Mouse (Mus musculus) kidney, adult 9 months (tissue): ENCODE data around the gene Ppil4.

Experiments
- DNase-seq: peaks from one replicate; pipeline ENCODE4 v3.0.0; 2022

Ppil4 gene

DNA sequence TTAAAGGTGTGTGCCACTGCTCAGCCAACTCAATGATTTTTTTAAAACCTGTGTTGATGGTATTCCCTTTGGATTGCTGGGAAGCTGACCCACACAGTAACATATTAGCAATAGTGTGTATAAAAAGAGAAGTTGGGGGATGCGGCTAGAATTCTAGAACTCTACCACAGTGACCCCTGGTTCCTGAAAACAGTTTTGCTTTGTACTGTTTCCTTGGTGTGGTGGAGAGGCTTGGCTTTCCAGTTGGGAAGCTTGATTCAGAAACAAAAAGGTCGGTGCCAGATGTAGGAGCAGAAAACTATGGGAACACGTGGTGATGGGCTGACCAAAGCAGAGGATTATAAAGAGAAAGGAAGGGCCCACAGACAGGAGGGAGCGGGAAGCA lies 32.6 kb downstream of the Ppil4 start:
- DNase-seq: no peak

DNA sequence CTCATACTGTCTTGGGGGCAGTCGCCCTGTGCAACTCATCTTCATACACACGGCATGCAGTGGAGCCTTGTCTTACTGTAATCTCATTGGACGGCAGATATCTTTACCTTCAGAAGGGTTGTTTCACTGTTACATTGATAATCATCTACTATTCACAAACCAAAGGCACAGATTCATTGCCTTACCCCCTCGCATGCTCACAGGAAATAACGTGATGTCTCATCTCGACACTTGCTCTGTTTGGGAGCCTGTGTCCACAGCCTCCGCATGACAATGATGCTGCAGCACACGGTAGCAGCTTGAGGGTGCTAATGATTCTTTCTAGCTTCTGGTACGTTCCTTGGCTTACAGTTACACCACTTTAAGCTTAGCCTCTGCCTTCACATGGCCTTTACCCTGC lies 33.4 kb downstream of the Ppil4 start:
- no peak for DNase-seq

DNA sequence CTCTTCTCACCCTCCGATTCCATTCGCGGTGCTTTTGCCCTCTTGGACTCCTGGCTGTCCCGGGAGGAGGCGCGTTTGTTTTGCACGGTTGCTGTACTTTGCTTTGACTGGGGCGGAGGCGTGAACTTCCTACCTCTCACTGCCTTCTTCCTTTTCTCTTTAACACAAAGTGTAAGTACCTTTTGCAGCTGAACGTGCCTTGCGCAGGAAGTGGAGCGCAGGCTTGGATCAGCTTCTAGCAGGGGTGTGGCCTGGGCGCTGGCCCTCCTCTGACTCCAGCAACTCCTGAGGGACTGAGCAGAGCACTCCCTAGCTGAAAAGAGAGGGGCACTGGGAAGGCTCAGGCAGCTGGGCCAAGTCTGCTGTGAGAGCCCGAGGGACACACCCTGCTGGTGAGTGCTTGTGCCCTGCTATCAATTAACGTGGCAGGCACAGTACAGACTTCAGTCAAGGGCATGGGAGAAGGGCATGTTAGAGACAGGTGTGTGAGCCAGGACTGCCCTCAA lies 39.5 kb downstream of the Ppil4 start, which contains the start of gene Zc3h12d:
Gene Zc3h12d, plus strand, starts transcription at position 300 of the 506 bp plus-strand sequence.
- peak; percentile 84 for DNase-seq

DNA sequence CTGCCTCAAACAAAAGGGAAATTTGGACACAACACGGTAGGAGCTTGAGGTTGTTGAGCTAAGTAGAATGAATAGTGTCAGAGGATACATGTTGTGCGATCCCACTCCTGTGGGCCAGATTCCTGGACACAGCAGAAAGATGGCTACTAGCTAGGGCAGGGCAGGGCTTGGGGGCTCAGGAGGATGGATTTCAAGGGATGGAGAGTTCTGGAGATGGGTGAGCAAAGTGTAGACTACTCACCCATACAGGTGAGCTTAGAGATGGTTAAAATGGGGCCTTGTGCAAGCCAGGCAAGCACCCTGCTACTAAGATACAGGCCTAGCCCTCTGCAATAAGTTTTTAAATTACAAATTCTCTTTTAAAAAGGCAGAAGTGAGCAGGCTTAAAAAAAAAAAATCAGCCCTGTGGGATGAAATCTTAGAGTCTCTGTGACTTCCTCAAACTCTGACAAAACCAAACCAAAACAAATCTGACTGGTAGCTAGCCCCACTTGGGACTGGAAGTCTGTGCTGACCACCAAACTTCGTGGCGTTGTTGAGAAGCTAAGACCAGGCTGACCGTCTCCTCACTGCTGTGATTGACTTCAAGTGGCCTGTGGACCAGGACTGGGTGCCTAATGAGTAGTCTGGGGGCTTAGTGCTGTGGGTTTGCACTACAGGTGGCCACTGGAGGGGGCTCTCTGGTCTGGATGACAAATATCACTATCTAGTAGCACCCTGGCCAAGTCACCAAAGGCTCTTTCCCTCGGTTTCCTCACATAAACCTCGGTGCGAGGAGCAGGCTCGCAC lies 40.9 kb downstream of the Ppil4 start:
- DNase-seq: no peak

DNA sequence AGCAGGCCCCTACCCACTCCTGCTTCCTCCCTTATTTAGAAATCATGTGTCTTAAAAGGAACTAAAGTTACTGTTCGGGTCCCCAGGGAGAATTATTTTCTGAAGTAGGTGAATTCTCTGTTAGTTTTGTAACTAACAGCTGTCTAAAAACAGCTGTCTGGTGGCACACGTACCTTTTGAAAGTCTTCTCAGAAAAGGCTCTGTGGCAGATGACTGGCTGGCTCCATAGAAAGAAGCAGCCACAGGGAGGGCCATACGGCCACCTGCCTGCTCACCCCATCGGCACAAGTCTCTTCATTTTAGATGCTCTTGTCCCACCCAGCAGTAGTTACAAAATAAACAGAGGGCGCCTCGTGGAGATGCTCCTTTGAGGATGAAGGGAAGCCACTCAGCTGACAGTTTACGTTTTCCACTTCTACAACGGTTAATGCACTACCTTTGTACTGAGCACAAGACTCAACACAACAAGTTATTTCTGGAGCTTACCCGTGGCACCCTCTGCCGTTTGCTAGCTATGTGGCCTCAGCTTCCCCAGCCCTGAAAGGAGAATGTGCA lies 42.1 kb downstream of the Ppil4 start:
- no peak for DNase-seq

DNA sequence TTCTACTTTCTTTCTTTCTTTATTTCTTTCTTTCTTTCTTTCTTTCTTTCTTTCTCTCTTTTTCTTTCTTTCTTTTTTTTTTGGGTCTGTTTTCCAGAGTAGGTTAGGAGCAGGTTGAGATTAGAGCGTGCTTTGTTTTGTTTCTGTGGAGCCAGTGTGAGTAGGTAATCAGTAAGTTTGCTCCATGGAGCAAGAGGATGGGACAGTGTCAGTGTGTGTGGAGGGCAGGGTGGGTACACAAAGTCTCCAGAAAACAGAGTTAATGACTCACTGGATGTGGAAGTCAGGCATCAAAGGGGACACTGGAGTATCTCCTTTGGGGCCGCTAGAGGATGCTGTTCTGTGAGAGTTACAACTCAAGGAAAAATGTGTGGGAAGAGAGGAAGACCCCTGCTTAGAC lies 44.2 kb downstream of the Ppil4 start:
- DNase-seq: no peak

DNA sequence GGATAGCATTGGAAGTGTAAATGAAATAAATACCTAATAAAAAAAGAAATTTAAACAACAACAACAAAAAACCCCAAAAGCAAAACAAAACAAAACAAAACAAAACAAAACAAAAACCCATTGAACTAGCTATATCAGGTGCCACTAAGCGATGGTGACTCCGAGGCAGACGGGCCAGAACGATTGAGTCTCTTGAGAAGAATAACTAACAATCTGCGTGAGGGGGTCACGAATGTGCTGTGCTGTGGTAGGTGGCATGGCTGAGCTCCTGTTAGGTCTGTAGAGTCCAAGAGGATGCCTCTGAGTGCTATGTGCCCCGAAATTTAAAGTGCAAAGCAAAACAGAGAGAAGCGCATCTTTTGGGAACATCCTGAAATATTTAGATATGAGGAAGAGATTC lies 44.8 kb downstream of the Ppil4 start:
- no peak for DNase-seq

DNA sequence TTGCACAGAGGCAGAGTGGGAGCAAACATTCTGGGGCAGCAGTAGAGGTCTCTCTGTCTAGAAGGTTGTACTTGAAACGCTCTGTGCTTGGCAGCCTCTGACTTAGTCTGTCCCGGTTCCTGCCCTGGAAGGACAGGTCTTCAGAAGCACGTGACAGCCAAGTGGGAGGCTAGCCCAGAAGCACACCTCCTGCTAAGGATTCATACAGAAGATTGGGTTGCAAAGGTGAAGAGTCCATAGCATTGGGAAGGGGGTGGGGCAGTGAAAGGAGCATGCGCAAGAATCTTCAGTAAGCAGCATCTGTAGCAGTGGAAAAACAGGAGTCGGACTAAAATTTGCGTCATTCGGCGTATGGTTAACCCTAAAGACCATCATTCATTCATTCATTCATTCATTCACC lies 45.3 kb downstream of the Ppil4 start:
- DNase-seq: peak; percentile 34

DNA sequence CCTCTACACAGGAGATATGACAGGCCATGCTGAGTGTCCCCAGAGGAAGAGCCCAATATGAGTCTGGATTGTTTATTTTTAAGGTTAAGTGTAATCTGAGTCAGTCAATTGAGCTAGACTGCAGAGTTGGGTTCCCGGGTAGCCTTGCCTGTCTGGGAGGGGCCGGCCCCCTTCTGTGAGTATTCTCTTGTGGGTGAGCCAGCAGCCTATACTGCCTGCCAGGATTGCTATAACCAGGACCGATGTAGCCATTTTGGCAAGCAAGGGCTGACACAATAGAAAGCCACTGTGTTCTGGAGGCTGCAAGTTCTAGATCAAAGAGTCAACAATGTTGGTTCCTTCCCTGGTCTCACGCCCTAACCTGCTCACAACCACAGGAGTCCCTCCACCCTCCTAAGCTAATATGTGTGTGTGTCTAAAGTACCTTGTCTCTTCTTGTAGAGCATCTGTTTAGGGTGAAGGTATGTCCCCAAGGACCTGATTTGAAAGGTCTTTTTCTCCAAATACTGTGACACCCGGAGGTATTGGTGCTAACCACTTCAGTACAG lies 46.3 kb downstream of the Ppil4 start:
- DNase-seq: no peak

DNA sequence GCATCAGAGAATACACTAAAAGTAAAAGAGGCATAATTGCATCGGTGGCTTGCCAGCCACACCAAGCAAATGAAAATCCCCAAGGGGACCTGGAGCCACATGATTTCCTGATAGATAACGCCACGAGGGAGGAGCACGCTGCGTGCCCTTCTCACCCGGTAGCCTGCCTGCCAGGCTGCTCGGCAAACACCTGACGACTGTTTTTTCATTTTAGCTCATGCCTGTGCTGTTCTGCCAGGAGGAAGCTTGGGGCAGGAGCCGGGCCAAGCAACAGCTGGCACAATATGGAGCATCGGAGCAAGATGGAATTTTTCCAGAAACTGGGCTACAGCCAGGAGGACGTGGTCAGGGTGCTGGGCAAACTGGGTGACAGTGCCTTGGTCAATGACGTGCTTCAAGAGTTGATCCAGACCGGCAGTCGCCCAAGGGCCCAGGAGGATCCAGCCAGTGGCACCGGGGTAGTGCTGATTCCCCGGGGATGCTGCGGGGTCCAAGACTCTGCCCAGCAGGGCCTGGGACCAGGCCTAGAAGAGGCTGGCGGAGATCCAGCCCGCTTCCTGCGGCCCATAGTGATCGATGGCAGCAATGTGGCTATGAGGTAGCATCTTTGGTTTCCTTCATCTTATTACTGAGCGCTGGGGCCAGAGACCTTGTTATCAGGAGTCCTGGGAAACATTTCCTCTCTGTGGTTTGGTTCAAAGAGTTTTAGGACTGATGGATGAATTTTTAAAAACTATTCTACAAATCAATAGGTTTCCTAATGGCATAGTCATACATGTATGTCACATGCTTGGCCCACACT lies 47.1 kb downstream of the Ppil4 start:
- DNase-seq: no peak

DNA sequence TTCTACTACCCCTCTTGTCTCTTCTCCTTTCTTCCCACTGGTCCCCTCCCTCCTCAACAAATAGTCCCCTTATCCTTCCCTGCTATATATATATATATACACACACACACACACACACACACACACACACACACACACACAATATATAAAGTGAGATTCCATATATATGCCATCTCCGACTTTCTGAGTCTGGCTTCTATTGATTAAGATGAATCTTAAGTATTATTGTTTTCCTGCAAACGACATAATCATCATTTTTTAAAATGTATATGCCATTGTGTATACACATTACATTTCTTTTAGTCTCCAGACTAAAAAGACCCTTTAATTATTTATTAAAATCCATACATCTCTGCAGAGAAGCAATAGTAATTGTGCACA lies 47.7 kb downstream of the Ppil4 start:
- no peak for DNase-seq

DNA sequence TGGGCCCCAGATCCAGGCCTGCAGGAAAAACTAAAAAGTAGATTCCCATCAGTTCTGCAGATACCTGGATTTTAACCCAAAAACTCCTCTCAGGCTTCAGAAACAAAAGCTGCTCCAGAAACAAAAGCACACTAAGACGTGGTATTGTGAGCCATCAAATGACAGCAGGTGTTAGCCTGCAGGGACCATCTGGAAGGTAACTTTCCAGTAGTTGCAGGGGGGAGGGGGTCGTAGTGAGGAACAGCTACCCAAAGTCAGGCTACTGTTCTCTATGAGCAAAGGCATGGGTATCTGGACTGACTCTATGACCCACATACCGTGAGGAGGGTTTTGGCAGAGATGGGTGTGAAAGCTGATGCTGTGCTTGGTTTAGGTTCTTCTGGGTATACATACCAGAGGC lies 48.1 kb downstream of the Ppil4 start:
- no peak for DNase-seq

DNA sequence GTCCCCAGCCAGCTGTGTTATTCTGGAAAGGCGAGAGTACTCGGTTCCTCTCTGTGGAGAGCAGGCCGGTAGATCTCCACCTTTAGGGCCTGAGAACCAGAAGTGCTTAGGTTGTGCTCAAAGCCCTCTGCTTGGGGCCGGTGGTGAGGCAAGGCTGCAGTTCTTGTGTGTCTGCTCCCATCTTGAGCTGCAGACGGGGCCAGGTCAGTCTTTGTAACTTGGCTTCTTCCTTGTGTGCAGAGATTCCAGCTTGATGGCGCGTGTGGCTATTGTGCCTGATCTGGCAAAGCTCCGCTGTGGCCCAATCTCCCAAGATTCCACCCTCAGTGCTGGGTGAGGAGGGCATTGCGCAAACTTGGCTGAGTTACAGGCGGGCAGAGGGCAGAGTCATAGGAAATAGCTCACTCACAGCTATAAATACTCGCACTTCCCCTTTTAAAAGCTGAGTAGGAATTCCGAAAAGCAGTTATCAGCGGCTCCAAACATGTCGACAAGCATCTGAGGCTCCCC lies 48.9 kb downstream of the Ppil4 start:
- DNase-seq: peak; percentile 75

DNA sequence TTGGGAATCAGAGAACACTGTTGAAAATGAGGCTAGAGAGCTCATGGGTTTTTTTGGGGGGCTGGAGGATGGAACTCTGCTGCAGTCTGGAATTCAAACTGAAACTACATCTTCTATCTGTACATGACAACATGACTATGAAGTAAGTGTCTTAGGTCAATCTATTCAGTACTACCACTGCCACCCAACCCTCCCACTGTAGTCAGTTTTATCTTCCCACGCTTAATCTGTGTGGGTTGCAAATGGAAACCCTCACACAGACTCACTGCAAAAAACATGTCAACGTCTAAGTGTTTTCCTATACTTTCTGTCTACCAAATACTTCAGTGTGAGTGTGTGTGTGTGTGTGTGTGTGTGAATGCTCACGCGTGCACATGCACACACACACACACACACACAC lies 50.5 kb downstream of the Ppil4 start:
- no peak for DNase-seq

DNA sequence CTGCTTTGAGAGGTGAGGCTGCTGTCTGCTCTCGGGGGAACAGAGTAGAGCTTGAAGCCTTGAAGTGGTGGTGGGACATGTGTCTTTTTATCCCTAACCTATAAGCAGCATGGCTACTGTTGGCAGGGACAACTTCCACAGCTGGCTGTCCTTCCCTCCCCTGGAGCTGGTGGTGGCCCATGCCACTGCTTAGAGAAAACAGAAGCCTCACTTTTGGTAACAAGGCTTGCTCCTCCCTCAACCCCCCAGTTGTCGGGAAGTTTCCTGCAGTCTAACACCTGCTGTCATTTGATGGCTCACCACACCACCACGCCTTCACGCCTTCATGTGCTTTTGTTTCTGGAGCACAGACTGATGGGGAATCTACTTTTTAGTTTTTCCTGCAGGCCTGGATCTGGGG lies 51.5 kb downstream of the Ppil4 start:
- DNase-seq: no peak

DNA sequence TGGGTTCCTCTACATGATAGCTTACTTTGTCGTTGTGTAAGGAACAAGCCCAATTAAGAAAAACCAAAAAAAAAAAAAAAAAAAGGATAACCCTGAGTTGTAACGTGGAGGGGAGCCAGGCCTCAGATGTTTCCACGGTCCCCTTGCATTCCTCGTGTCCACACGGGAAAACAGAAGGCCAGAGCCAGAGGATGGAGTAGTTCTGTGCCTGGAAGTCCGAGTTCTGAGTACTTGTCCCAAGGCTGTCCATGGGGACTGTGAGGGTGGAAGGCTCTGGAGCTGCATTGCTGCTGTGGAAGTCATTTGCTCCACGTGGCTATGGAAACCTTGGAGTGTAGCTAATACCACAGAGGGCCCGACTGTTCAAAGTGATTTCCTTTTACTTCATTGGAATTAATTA lies 52.4 kb downstream of the Ppil4 start:
- DNase-seq: no peak

DNA sequence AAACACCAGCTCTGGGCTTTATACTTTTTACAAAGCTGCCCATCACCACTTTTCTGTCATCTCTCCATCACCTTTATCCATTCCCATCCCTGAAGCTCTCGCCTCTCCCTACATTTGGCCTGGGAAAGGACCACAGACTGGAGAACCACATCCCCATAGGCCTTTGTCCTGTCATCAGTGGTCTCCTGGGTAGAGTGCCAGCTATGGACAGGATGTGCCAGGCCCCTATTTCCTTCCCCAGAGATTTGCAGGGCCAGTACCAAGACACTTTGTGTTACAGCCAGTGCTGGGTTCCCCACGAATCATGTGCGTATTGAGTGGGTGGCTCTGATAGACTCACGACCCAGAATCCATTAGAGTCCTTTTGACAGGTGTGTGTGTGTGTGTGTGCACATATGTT lies 53.3 kb downstream of the Ppil4 start:
- no peak for DNase-seq

DNA sequence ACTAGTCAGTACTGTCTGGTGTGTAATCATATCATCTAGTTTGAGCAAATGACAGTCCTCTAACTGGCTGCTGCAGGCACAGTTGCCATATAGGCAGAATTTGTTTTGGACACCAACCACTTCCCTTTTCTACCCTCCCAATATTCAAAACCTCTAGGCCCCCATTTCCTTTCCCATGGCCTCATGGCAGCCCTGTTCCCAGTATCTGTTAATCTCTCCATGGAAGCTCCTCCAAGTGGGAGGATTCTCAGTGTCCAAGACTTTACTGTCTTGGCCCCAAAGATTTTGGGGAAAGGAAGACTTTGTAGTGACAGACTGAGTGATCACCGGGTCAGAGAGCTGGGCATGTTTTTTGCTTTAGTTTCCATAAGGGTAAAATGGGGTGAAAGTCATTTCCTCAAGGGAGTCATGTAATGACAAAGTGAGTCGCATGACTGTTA lies 54.5 kb downstream of the Ppil4 start:
- no peak for DNase-seq

DNA sequence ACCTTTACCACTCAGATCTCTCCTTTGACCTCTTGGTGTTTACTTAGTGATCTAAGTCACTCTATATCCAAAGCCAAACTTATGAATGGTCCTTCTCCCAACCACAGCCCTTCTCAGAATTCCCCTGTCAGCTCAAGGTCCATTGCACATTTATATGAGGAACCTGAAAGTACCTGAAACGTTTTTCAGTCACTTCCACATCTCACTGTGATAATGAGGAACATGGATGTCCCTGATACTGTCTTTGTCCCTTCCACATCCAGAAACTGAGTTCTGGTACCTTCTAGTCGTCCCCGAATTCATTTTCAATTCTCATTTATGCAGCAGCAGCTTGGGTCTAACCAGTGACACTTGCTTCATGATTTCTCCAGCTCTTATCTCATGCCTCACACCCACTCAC lies 59.2 kb downstream of the Ppil4 start:
- DNase-seq: no peak

DNA sequence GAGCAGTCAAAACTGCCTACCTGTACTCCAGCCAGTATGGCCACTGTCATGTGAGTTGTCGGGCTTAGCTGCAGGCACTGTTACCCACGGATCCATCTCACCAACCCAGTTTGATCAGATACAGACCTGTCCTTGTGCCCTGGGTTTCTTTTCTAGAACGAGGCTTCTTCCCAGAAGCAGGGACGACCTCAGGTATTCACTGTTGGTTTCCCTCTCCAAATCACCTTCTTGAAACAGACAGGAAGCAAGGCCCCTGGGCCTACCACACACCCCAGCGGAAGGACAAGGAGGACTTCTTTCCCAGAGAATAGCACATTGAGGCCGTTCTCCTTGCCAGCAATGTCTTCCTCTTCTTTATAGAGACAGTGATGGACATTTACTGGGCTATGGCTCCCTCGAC lies 67.8 kb downstream of the Ppil4 start:
- DNase-seq: no peak

DNA sequence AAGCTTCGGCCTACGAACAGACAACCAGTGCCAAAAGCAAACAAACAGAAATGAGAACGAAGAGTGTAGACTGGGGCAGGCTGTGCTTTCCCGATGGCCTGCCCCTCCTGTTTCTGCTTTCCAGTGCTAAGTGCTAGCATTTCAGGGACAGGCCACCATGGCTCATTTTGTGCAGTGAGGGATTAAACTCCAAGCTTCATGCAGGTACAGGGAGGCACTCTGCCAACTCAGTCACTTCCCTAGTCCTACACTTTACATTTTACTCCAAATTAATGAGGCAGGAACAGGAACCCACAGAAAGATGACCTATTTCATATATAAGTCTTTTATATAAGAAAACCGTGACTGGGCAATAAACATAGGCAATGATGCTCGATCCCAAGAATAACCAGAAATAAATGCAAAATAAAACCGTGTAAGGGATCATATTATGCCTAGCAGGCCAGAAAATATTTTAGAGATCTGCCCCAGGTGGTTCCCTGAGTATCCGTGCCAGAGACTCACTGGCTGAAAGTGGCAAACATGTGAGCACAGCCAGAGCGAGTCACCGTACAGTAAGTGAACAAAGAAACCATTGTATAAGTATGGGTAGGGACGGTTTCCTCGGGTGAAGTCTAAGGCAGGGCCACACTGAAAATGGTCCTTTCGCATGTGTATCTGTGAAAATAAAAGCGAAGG lies 68.7 kb downstream of the Ppil4 start:
- no peak for DNase-seq

DNA sequence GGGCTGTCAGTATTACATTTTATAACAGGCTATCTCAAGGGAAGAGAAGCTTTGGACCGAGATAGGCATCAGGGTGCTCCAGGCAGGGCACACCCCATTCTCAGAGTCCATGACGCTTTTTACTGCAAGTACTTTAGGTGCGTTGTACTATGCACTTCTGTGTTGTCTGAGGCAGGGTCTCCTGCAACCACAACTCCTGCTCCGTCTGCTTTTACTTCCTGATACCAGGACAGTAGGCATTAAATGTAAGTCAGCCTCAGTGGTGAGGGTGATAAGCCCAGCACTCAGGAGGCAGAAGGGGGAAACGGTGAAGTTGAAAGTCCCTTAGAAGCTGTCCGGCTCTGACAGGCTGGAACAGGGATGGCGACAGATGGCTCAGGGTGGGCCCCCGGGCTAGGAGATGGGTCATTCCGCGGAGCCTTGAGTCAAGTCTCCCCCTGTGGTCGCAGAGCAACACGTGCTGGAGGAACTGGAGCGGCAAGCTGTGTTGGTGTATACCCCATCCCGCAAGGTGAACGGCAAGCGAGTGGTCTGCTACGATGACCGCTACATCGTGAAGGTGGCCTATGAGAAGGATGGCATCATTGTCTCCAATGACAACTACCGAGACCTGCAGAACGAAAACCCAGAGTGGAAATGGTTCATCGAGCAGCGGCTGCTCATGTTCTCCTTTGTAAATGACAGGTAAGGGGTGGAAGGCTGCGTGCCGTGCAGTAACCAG lies 69.4 kb downstream of the Ppil4 start:
- no peak for DNase-seq
